In the genomic region with DNA sequence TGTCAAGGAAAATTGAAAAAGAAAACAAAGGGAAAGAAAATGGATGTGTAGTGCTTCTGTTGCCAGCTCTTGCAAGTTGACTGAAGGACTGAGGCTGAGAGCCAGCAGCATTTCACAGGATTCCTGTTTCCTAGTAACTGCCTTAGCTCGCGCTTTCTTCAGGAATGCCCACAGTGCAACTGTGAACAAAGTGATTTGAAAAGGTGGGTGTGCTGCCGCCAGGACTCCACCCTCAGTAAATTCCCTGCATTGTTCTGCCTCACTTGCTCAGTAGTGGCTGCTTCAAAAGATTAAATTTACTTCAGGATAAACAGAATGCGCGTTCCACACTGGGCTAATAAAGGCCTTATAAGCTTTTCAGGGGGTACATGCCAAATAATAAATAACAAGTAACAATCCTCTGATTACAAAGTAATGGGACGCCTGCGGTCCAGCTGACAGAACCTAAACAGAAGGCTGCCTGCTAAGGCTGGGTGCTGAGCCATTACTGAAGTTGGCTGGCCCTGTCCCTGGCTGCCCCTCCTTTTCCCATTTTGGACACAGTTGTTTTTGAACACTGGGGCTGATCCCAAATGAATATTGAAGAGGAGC, we compare ENCODE assay signal across 8 mouse cellular contexts.
DNase-seq lines count a peak whose midpoint lies in the region; ATAC-seq and TF ChIP-seq lines count a peak whose summit lies in the region.

No protein-coding gene starts in this region.

- no peak for TF ChIP-seq EP300 in liver, postnatal 0 days (IDR thresholded peaks at IDR 0.05; ENCODE audit: low read depth)

- no peaks in the 10 kb centered on the region for H3K36me3 ChIP-seq in E14TG2a.4 (ENCODE audit: insufficient read depth, low read length)
- no peaks in the 10 kb centered on the region for H3K36me3 ChIP-seq in forebrain, embryonic 16.5 days (ENCODE audit: control insufficient read depth, insufficient read depth)
- H3K36me3 ChIP-seq in midbrain, embryonic 12.5 days: no peaks in the 10 kb centered on the region
- H3K36me3 ChIP-seq in liver, postnatal 0 days (replicated peaks; ENCODE audit: insufficient read depth, low read length): no peaks in the 10 kb centered on the region

- H3K4me3 ChIP-seq in E14TG2a.4 (replicated peaks; ENCODE audit: low read length): peak overlapping the region; percentile 49
- H3K4me3 ChIP-seq in forebrain, embryonic 16.5 days (replicated peaks; ENCODE audit: low read length): peak overlapping the region; percentile 16
- H3K4me3 ChIP-seq in midbrain, embryonic 12.5 days: peak overlapping the region; percentile 13; the same call in 1 of the 2 replicates
- H3K4me3 ChIP-seq in liver, postnatal 0 days (ENCODE audit: low read depth, low read length): no peak overlapping the region

- TF ChIP-seq CTCF in E14TG2a.4 (conservative IDR thresholded peaks at IDR 0.05; ENCODE audit: low read length): no peak
- no peak for TF ChIP-seq CTCF in liver, postnatal 0 days (IDR thresholded peaks at IDR 0.05; ENCODE audit: low read depth)

- H3K9ac ChIP-seq in forebrain, embryonic 16.5 days (replicated peaks; ENCODE audit: low read depth, low read length): no peak overlapping the region
- H3K9ac ChIP-seq in midbrain, embryonic 12.5 days (replicated peaks): 0 out of 2 replicates have a peak overlapping the region, but pooled peaks have one; percentile 4
- H3K9ac ChIP-seq in liver, postnatal 0 days (replicated peaks): no peak overlapping the region

- 5% methylated on average over 7 of the region's 7 CpGs for whole genome bisulfite sequencing in forebrain, embryonic 16.5 days
- WGBS in midbrain, embryonic 12.5 days: 4% methylated on average over 7 of the region's 7 CpGs
- 76% methylated on average over 7 of the region's 7 CpGs for whole genome bisulfite sequencing in liver, postnatal 0 days (ENCODE audit: insufficient replicate concordance)

- H3K4me1 ChIP-seq in E14TG2a.4 (replicated peaks; ENCODE audit: low read depth, low read length): peaks cover 23% of the 10 kb centered on the region
- H3K4me1 ChIP-seq in forebrain, embryonic 16.5 days (replicated peaks; ENCODE audit: control insufficient read depth, insufficient read depth, low read length): peaks cover 18% of the 10 kb centered on the region
- H3K4me1 ChIP-seq in midbrain, embryonic 12.5 days: peaks cover 18% of the 10 kb centered on the region
- no peaks in the 10 kb centered on the region for H3K4me1 ChIP-seq in liver, postnatal 0 days (ENCODE audit: insufficient read depth)

- ATAC-seq in forebrain, embryonic 16.5 days: peak; percentile 94
- peak; percentile 89 for ATAC-seq in midbrain, embryonic 12.5 days (ENCODE audit: low FRiP score, low read depth)
- ATAC-seq in activated CD4-positive, CD25-positive, alpha-beta regulatory T cell, adult 4 months: no peak
- no peak for ATAC-seq in liver, postnatal 0 days

- no peaks in the 10 kb centered on the region for H3K27me3 ChIP-seq in E14TG2a.4 (ENCODE audit: insufficient read depth, low read length)
- H3K27me3 ChIP-seq in forebrain, embryonic 16.5 days (replicated peaks; ENCODE audit: control insufficient read depth, insufficient read depth, low read length): no peaks in the 10 kb centered on the region
- H3K27me3 ChIP-seq in midbrain, embryonic 12.5 days: no peaks in the 10 kb centered on the region
- H3K27me3 ChIP-seq in liver, postnatal 0 days (ENCODE audit: insufficient read depth, low read length): no peaks in the 10 kb centered on the region

- no peaks in the 10 kb centered on the region for H3K9me3 ChIP-seq in E14TG2a.4 (ENCODE audit: low read length)
- no peaks in the 10 kb centered on the region for H3K9me3 ChIP-seq in forebrain, embryonic 16.5 days (ENCODE audit: control insufficient read depth, low read length)
- H3K9me3 ChIP-seq in midbrain, embryonic 12.5 days: no peaks in the 10 kb centered on the region
- no peaks in the 10 kb centered on the region for H3K9me3 ChIP-seq in liver, postnatal 0 days (ENCODE audit: low read length)

- peak overlapping the region; percentile 45 for H3K4me2 ChIP-seq in forebrain, embryonic 16.5 days (ENCODE audit: low read length)
- peak overlapping the region; percentile 48 for H3K4me2 ChIP-seq in midbrain, embryonic 12.5 days (replicated peaks)
- no peak overlapping the region for H3K4me2 ChIP-seq in liver, postnatal 0 days (ENCODE audit: low read depth, low read length)

- DNase-seq in cerebellum, adult 11-12 months: peak; percentile 32
- peak; percentile 45 to 82 for DNase-seq in layer of hippocampus, postnatal 14 days (ENCODE audit: low spot score in 2 of 2)
- DNase-seq in thymus, postnatal 0 days (ENCODE audit: low spot score): no peak
- DNase-seq in liver, postnatal 0 days: no peak

- H3K27ac ChIP-seq in forebrain, embryonic 16.5 days (ENCODE audit: low read length): peak overlapping the region; percentile 76
- H3K27ac ChIP-seq in midbrain, embryonic 12.5 days (replicated peaks): peak overlapping the region; percentile 65
- H3K27ac ChIP-seq in liver, postnatal 0 days (ENCODE audit: low read depth): no peak overlapping the region

Comparison
In these comparisons a context has a peak if more than half of its experiments do, and no peak if none do; other contexts are left out.
1. DNase-seq: peak in cerebellum, adult 11-12 months (single experiment) and layer of hippocampus, postnatal 14 days (2 of 2); none in thymus, postnatal 0 days (single experiment) and liver, postnatal 0 days (single experiment).
2. ATAC-seq: peak in forebrain, embryonic 16.5 days (single experiment) and midbrain, embryonic 12.5 days (single experiment); none in activated CD4-positive, CD25-positive, alpha-beta regulatory T cell, adult 4 months (single experiment) and liver, postnatal 0 days (single experiment).